Mouse (Mus musculus) limb, embryonic 13.5 days (tissue): ENCODE measurements at regions not wholly inside any gene's neighbourhood (a gene's known extent, or its start where the extent isn't known, plus 50 kb on each side); places are given as distances from the start of the nearest gene placed in this dataset.
A peak's percentile ranks its signal among the peaks of the same experiment; 100 is the strongest.

Source experiments
- ATAC-seq: fragments of 200-750 bp; cut with Nextera tagmentation; 2 replicates; pipeline ENCODE4 v1.8.0; 2017; ENCODE audit warnings: low read depth, moderate number of reproducible peaks, moderate TSS enrichment; ENCODE audit not compliant: low FRiP score
- H3K27ac ChIP-seq: fragments of 300-500 bp; sonication (generic); 2 replicates; pipeline ENCODE4 v1.5.1; 2015; ENCODE audit warnings: inconsistent platforms, mild to moderate bottlenecking, moderate library complexity
- H3K27me3 ChIP-seq: fragments of 300-500 bp; sonication (generic); 2 replicates; pipeline ENCODE4 v1.6.1; 2015; ENCODE audit warnings: mild to moderate bottlenecking, inconsistent platforms
- H3K36me3 ChIP-seq: fragments of 300-500 bp; sonication (generic); 2 replicates; pipeline ENCODE4 v1.6.1; 2015; ENCODE audit warnings: inconsistent platforms, mild to moderate bottlenecking, moderate library complexity
- H3K4me1 ChIP-seq: fragments of 300-500 bp; sonication (generic); 2 replicates; pipeline ENCODE4 v1.6.1; 2015; ENCODE audit warnings: inconsistent platforms
- H3K4me2 ChIP-seq: fragments of 300-500 bp; sonication (generic); replicated peaks from 2 replicates; pipeline ENCODE4 v1.6.1; 2015; ENCODE audit warnings: inconsistent platforms, mild to moderate bottlenecking, moderate library complexity
- H3K4me3 ChIP-seq: fragments of 300-500 bp; sonication (generic); 2 replicates; pipeline ENCODE4 v1.5.1; 2015; ENCODE audit warnings: moderate library complexity, mild to moderate bottlenecking, inconsistent platforms
- H3K9ac ChIP-seq: fragments of 300-500 bp; sonication (generic); 2 replicates; pipeline ENCODE4 v1.6.1; 2015; ENCODE audit warnings: mild to moderate bottlenecking, inconsistent platforms
- H3K9me3 ChIP-seq: fragments of 300-500 bp; sonication (generic); 2 replicates; pipeline ENCODE4 v1.6.1; 2016; ENCODE audit warnings: inconsistent platforms
- WGBS: fragments of 180-500 bp; shearing (Covaris S2); methylation state at CpG from one replicate; pipeline ENCODE4 v1.1.7; 2015; 5-methylcytosine and 5-hydroxymethylcytosine counted together

DNA sequence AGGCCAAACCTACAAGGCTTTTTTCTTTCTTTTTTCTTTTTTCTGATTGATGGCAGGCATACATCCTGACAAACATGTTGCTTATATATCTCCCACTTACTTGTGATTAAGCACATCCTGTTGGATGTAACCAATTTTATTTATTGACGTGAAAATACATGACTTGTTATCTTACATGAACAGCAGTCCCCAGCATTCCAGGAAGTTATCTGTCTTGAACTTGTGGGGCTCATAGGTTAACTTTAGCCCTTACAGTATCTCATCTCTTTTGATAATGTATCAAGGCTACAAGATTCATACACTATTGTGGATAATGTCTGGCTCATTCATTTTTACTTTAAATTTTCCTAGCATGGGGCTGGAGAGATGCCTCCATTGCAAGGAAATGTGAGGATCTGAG is 852.0 kb upstream of the Agtr1b start:
- WGBS, result 81% methylated on average over 1 of the region's 1 CpGs
- no peaks in the 10 kb centered on the region for H3K27me3 ChIP-seq
- no peaks in the 10 kb centered on the region for H3K36me3 ChIP-seq
- ATAC-seq, result no peak
- no peaks in the 10 kb centered on the region for H3K4me1 ChIP-seq
- no peak overlapping the region for H3K4me3 ChIP-seq
- no peak overlapping the region for H3K27ac ChIP-seq
- no peak overlapping the region for H3K4me2 ChIP-seq
- H3K9ac ChIP-seq, result no peak overlapping the region
- H3K9me3 ChIP-seq, result no peaks in the 10 kb centered on the region

DNA sequence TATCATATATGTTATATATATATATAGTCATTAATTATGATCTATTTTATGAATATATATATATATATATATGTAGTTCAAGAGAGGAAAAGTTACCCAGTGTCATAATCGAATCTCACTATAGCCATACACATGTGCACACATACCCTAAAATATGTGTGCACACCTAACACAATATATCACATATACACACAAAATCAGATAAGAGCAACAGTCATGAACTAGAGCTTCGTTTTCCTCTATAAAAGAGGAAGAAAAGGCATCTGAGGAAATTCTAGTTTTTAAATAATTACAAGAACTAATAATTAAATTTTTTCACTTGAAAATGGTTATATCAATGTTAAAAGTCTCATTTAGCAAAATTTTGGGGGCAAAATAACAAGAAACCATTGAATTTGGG is 835.3 kb upstream of the Tbl1xr1 start:
- WGBS, result 80% methylated on average over 2 of the region's 2 CpGs
- no peak for ATAC-seq

DNA sequence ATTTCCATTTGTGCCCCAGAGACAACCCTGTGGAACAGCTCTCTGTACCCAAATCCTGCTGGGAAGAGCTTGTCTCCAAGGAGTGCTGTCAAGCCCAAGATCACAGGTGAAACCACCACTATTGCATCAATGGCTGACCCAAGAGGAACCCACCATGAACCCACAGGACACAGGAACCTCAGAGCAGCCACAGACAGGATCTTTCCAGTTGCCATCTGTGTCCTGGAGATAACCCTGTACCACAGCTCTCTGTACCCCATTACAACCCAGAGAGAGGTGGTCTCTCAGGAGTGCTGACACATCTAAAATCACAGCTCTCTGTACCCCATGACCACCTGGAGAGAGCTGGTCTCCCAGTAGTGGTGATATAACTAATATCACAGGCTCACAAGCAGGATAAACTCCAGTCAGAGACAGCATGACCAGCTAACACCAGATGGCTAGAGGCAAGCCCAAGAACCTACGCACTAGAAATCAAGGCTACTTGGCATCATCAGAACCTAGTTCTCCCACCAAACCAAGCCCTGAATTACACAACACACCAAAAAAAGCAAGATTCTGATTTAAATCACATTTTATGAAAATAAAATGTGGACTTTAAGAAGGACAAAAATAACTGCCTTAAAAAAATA is 820.2 kb upstream of the Tbl1xr1 start:
- Histone ChIP-seq H3K4me3 (no peak overlapping the region), H3K4me1 (no peaks in the 10 kb centered on the region), H3K9ac (no peak overlapping the region), H3K27ac (no peak overlapping the region), H3K36me3 (no peaks in the 10 kb centered on the region), H3K9me3 (no peaks in the 10 kb centered on the region), H3K27me3 (no peaks in the 10 kb centered on the region), H3K4me2 (no peak overlapping the region)
- 100% methylated on average over 1 of the region's 1 CpGs for WGBS
- no peak for ATAC-seq

More for the DNA sequence above, 835.3 kb upstream of the Tbl1xr1 start:
- H3K27ac ChIP-seq, result no peak overlapping the region
- no peaks in the 10 kb centered on the region for H3K36me3 ChIP-seq
- no peak overlapping the region for H3K4me3 ChIP-seq
- no peaks in the 10 kb centered on the region for H3K4me1 ChIP-seq
- no peaks in the 10 kb centered on the region for H3K27me3 ChIP-seq
- H3K4me2 ChIP-seq, result no peak overlapping the region
- no peak overlapping the region for H3K9ac ChIP-seq
- H3K9me3 ChIP-seq, result no peaks in the 10 kb centered on the region

DNA sequence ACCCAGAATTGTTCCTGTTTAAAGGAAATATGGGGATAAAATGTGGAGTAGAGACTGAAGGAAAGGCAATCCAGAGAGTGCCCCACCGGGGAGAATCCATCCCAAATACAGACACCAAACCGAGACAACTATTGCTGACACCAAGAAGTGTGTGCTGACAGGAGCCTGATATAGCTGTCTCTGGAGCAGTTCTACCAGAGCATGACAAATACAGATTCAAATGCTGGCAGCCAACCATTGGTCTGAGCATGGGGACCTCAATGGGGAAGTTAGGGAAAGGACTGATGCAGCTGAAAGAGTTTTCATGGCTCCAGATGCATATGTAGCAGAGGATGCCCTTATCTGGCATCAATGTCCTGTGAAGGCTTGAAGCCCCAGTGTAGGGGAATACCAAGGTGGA is 813.1 kb upstream of the Tbl1xr1 start:
- no peak for ATAC-seq
- H3K27me3 ChIP-seq, result no peaks in the 10 kb centered on the region
- H3K9ac ChIP-seq, result no peak overlapping the region
- no peak overlapping the region for H3K4me2 ChIP-seq
- no peaks in the 10 kb centered on the region for H3K4me1 ChIP-seq
- no peaks in the 10 kb centered on the region for H3K36me3 ChIP-seq
- no peak overlapping the region for H3K27ac ChIP-seq
- WGBS, result 92% methylated on average over 2 of the region's 2 CpGs
- H3K9me3 ChIP-seq, result no peaks in the 10 kb centered on the region
- H3K4me3 ChIP-seq, result no peak overlapping the region

DNA sequence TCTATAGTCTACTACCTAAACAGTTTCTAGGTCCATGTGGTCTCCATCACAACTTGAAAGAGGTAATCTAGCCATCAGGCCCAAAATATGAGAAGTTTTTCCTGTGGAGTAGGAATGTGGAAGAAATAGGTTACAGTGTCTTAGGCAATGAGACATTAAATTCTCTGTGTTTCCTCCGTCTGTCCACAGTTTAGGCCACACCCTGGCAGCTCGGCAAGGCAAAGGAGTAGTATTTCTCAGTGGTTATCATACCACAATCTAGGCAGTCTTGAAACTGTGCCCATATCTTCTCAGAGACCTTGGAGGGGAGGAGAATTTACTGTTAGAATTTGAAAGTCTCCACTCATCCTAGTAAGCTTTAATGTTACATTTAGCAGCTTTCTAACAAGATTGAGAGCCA is 811.0 kb upstream of the Tbl1xr1 start:
- ATAC-seq, result no peak
- Histone ChIP-seq H3K4me1 (no peaks in the 10 kb centered on the region), H3K27me3 (no peaks in the 10 kb centered on the region), H3K9ac (no peak overlapping the region), H3K9me3 (no peaks in the 10 kb centered on the region), H3K4me3 (no peak overlapping the region), H3K4me2 (no peak overlapping the region), H3K36me3 (no peaks in the 10 kb centered on the region), H3K27ac (no peak overlapping the region)
- WGBS, result 73% methylated on average over 2 of the region's 2 CpGs

DNA sequence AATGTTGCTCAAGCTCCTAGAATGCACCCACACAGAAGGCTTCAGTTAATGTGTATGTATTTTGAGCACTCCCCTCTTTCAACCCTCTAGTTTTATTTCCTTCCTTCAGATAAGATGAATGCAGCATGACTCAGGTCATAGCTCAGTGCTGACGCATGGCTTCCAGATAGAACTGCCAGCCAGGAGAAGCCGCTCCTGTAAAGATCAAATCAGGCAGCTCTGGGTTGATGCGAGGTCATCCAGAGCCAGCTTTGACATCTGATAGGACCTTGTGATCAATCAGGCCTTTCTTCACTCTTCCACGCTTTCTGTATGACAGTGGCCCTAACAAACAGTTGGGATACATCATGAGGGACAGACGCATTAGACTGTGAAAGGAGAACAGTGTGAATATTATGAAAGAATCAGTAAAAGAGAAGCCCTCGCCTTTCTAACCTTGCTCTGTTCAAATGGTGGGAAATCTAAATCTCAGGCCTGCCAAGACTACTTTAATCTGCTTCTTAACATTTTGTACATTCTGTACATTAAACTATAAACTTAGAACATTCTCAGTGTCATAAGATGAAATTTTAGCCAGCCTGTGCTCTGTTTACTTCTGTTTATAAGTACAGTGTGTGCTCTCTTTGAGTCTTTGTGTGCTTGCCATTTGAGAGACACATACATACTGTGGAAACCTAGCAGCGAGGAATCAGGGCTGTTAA is 807.9 kb upstream of the Tbl1xr1 start:
- 74% methylated on average over 7 of the region's 7 CpGs for WGBS
- Histone ChIP-seq H3K27me3 (no peaks in the 10 kb centered on the region), H3K9ac (no peak overlapping the region), H3K4me2 (no peak overlapping the region), H3K4me1 (no peaks in the 10 kb centered on the region), H3K27ac (no peak overlapping the region), H3K36me3 (no peaks in the 10 kb centered on the region), H3K9me3 (no peaks in the 10 kb centered on the region), H3K4me3 (no peak overlapping the region)
- ATAC-seq, result no peak

- Histone ChIP-seq H3K4me3 (no peak overlapping the region), H3K4me1 (no peaks in the 10 kb centered on the region), H3K4me2 (no peak overlapping the region), H3K9ac (no peak overlapping the region), H3K9me3 (no peaks in the 10 kb centered on the region), H3K27me3 (no peaks in the 10 kb centered on the region), H3K36me3 (no peaks in the 10 kb centered on the region), H3K27ac (no peak overlapping the region)
- WGBS, result 77% methylated on average over 2 of the region's 2 CpGs
- ATAC-seq, result no peak
These were observed 807.4 kb upstream of the Tbl1xr1 start for GRCm38 (mm10) chr3:21269130-21269440.

DNA sequence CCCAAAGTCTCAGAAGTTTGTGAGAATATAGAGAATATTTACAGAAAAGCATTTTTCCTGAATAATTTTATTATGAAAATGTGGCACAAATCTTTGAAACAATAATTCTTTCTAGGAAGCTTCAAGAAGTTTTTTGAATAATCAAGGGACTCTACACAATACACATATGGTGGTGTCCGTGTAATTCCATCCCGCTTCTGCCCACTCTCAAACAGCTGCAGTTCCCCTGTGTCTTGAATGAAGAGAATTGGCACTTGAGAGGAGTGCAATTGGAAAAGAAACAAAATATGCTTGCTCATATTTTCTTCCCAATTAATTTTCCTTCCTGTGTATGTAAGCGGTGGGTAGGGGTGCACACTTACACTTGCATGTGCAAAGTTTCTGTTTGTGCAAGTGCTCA is 805.7 kb upstream of the Tbl1xr1 start:
- H3K27me3 ChIP-seq, result no peaks in the 10 kb centered on the region
- H3K4me3 ChIP-seq, result no peak overlapping the region
- ATAC-seq, result no peak
- 83% methylated on average over 3 of the region's 3 CpGs for WGBS
- H3K36me3 ChIP-seq, result no peaks in the 10 kb centered on the region
- no peaks in the 10 kb centered on the region for H3K9me3 ChIP-seq
- H3K4me2 ChIP-seq, result no peak overlapping the region
- H3K27ac ChIP-seq, result no peak overlapping the region
- no peaks in the 10 kb centered on the region for H3K4me1 ChIP-seq
- H3K9ac ChIP-seq, result no peak overlapping the region

GRCm38 (mm10) chr3:21272219-21272618 is 804.2 kb upstream of the Tbl1xr1 start:
- H3K4me3 ChIP-seq, result no peak overlapping the region
- no peak for ATAC-seq
- no peaks in the 10 kb centered on the region for H3K4me1 ChIP-seq
- no peaks in the 10 kb centered on the region for H3K27me3 ChIP-seq
- H3K4me2 ChIP-seq, result no peak overlapping the region
- WGBS, result 85% methylated on average over 4 of the region's 4 CpGs
- no peaks in the 10 kb centered on the region for H3K9me3 ChIP-seq
- no peaks in the 10 kb centered on the region for H3K36me3 ChIP-seq
- no peak overlapping the region for H3K27ac ChIP-seq
- H3K9ac ChIP-seq, result no peak overlapping the region

GRCm38 (mm10) chr3:21292774-21293173 is 783.7 kb upstream of the Tbl1xr1 start:
- no peak overlapping the region for H3K4me2 ChIP-seq
- no peak overlapping the region for H3K4me3 ChIP-seq
- no peaks in the 10 kb centered on the region for H3K27me3 ChIP-seq
- H3K9me3 ChIP-seq, result no peaks in the 10 kb centered on the region
- no peaks in the 10 kb centered on the region for H3K36me3 ChIP-seq
- H3K4me1 ChIP-seq, result no peaks in the 10 kb centered on the region
- no peak for ATAC-seq
- WGBS, result 88% methylated on average over 1 of the region's 1 CpGs
- no peak overlapping the region for H3K9ac ChIP-seq
- H3K27ac ChIP-seq, result no peak overlapping the region

DNA sequence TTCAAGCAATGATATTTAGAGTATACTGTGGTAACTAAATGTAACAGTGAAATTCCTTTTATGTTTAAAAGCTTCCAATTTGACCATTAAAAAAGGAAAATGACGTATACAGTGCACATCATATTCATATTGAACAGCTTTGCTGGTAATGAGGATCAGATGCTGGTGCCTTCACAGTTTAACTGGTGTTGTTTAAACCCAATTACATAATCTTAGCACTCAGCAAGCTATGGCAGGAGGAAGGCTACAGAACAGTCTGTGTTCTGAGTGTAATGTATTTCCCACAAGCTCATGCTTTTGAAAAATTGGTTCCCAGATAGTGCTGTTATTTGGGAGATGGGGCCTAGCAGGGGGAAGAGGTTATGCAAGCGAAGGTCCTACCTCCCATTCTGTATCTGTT is 783.1 kb upstream of the Tbl1xr1 start:
- H3K27me3 ChIP-seq, result no peaks in the 10 kb centered on the region
- no peak overlapping the region for H3K27ac ChIP-seq
- no peaks in the 10 kb centered on the region for H3K9me3 ChIP-seq
- no peaks in the 10 kb centered on the region for H3K4me1 ChIP-seq
- H3K36me3 ChIP-seq, result no peaks in the 10 kb centered on the region
- no peak overlapping the region for H3K9ac ChIP-seq
- H3K4me3 ChIP-seq, result no peak overlapping the region
- H3K4me2 ChIP-seq, result no peak overlapping the region
- 42% methylated on average over 2 of the region's 2 CpGs for WGBS
- ATAC-seq, result no peak

DNA sequence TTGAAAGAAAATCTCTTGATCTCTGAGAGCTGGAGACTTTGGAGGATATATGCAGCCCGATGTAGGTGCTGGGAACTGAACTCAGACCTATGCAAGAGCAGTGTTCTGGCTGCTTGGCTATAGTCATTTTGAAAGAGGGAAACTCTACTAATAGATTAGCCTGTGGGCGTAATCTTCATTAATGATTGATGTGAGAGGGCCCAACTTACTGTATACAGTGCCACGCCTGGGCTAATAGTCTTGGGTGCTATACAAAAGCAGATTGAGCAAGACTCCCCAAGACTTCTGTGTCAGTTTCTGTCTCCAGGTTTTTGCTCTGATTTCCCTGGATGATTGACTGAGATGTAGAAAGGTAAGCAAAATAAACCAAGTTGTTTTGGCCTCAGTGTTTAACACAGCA is 781.7 kb upstream of the Tbl1xr1 start:
- Histone ChIP-seq H3K4me1 (no peaks in the 10 kb centered on the region), H3K9me3 (no peaks in the 10 kb centered on the region), H3K4me3 (no peak overlapping the region), H3K27ac (no peak overlapping the region), H3K9ac (no peak overlapping the region), H3K27me3 (no peaks in the 10 kb centered on the region), H3K4me2 (no peak overlapping the region), H3K36me3 (no peaks in the 10 kb centered on the region)
- 89% methylated on average over 3 of the region's 3 CpGs for WGBS
- no peak for ATAC-seq

GRCm38 (mm10) chr3:21296581-21297110 is 779.8 kb upstream of the Tbl1xr1 start:
- no peaks in the 10 kb centered on the region for H3K9me3 ChIP-seq
- H3K27me3 ChIP-seq, result no peaks in the 10 kb centered on the region
- no peak overlapping the region for H3K4me3 ChIP-seq
- H3K9ac ChIP-seq, result no peak overlapping the region
- no peaks in the 10 kb centered on the region for H3K36me3 ChIP-seq
- WGBS, result 27% methylated on average over 1 of the region's 1 CpGs
- no peak overlapping the region for H3K27ac ChIP-seq
- ATAC-seq, result peak; percentile 32
- H3K4me1 ChIP-seq, result no peaks in the 10 kb centered on the region
- H3K4me2 ChIP-seq, result no peak overlapping the region
